Mouse (Mus musculus) 3134 (cell line): Measurements from ENCODE around the gene Ndufa4.
"Not testable (repeated sequence)": the region's sequence is repeated elsewhere in the genome, so short reads cannot be mapped to it uniquely, and the experiment has no call there.

Source experiments
- DNase-seq: peaks from one replicate; pipeline ENCODE4 v3.0.0-alpha.2; 2011; ENCODE audit warnings: low spot score; ENCODE audit not compliant: insufficient read length; ENCODE audit errors: extremely low read depth

Gene Ndufa4

DNA sequence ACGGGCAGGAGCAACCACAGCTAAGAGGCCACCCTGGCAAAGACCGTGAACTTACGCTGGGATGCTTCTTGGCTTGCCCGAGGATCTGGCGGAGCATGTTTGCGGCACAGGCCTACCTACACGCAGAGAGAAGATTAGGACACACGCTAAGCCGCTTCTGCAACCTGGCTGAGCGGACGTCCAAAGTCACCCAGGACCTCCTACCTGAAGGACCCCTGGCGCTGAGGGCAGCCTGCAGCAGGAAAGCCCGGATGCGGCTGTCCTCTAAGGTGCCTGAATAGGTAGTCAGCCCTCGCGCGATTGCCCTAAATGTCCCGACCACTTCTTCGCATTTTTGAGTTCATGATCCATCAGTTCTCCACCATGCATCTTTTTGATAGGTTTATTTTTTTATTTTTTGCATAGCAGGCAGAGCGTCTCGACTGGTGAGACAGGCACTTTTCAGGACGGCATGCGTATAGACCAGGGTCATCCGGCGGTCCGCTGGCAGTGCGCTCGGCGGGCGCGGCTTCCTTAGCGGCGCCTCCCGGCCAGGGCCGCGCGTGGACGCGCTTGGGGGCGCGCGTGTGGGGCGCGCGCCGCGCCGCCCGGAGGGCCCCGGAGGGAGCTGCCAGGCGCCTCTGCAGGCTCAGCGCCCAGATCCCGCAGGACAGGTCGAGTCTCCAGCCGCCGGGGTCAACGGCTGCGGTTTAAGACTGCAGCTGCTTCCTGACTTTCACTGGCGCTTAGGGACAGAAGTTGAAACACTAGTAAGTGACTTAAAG, at the start of gene Ndufa4, which contains the start of gene Phf14:
Gene Ndufa4, minus strand, starts transcription at position 229 of the 764 bp plus-strand sequence.
Gene Phf14, plus strand, starts transcription at position 541 of the 764 bp plus-strand sequence.
- peak; percentile 98 for DNase-seq

DNA sequence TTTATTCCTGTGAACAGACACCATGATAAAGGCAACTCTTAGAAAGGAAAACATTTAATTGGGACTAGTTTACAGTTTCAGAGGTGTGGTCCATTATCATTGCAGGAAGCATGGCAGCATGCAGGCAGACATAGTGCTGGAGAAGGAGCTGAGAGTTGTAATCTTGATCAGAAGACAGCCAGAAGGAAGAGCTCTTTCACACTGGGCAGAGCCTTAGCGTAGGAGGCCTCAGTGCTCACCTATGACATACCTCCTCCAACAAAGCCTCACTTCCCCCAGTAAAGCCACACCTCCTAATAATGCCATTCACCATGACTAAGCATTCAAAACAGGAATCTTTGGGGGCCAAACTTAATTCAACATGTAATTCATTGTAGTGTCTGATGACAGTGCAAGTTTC, 40.8 kb upstream of the Ndufa4 start:
- no peak for DNase-seq

DNA sequence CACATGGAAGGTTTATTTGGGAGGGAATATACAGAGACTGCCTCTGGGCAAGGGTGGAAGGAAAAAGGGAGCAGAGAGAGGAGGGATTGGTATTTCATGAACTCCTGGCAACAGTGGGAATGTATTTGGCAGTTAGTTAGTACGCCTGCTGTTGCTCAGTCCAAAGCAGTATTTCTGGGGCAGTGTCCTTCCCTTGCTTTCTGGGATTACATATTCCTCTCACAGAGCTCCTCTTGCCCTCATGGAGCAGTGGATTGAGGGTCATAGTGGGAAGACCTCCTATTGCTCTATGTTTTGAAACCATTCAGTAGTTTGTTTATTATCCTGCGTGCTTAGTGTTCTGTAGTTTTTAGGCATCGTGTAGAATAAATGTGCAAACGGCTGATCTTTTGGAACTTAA, 34.8 kb upstream of the Ndufa4 start:
- no peak for DNase-seq

DNA sequence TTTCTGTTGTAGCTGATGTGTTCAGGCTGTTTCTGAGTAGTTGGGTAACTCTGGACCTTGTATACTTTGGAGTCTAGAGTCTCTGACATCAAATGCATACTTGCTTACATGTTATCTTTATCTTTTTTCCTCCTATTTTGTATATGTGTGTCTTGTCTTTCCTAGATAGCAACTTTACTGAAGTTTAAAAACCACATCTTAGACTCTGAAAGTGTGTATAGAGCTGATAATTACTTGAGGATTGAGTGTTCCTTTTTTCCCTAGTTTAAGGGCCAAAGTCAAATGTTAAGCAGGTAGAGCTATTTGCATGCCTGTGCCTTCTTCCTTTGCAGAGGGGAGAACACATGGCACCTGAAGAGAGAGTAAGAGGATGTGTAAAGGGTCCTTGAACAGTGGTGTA, 33.6 kb upstream of the Ndufa4 start:
- no peak for DNase-seq

DNA sequence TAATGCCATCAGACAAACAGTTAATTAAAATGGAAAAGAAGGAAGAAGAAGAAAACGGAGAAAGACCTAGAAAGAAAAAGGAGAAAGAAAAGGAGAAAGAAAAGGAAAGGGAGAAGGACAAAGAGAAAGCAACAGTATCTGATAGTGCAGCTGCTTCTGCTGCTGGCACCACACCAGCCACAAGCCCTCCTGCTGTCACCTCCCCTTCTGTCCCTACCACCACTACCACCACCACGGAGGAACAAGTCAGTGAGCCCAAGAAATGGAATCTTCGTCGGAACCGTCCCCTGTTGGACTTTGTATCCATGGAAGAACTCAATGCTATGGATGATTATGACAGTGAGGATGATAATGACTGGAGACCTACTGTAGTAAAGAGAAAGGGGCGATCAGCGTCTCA, 26.1 kb upstream of the Ndufa4 start:
- no peak for DNase-seq

DNA sequence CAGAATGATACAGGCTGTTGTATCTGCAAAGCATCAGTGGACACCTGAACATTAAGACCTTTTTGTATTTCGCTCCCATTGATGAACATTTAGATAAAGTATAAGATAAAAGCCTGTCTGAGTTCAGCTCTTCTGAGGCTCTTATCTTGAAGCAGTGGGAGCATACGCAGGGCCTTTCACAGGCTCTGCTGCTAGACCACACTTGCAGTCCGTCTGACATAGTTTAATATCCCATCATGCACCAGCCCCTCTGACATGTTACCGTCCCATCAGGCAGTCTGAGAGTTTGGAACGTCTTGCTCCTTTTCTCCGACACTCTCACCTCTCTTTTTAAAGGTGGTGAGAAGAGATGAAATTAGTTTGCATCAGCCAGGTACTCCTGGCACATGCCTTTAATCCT, 20.2 kb upstream of the Ndufa4 start:
- no peak for DNase-seq

DNA sequence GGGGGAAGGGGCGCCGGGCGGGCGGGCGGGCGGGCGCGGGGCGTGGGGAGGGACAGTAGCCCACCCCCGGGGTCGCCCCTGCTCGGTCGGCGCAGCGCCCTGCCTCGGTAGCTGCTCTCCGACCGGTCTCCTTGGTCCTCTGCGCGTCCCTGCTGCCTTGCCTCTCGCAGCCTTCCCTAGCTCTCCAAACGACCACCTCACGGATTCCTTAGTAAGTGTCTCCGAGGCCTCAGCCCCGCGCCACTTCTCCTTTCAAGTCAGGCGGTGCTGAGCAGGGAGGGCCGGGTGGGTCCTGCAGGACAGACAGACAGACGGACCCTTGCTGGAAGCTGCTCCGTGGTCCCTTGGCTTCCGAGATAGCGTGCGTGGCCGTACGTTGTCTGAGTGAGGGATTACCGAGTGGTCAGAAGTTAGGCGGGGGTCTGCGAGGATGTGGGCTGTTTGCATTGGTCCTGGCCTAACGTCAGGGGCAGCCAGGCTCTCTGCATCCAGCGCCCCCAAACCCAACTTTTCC, 18.8 kb upstream of the Ndufa4 start:
- peak; percentile 72 for DNase-seq

DNA sequence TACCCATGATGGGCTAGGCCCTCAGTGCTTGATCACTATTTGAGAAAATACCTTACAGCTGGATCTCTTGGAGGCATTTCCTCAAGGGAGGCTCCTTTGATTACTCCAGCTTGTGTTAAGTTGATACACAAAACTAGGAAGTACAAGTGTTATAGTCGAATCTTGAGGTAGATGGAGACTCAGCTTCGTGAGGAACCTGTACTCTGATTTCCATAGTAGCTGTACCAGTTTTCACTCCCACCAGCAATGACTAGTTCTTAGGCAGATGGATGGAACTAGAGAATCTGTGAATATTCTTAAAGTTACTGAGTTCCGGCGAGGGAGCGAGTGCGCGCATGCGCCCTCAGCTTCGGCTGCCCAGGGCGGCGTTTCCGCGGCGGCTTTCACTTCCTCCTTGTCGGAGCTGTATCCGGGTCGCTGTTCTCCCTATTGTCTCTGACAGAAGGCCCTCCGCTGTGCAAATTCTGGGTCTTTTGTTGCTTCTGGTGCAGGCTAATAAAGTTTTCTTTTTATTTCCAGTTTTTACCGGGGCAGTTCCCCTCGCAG, 18.3 kb upstream of the Ndufa4 start:
- DNase-seq: peak; percentile 92

DNA sequence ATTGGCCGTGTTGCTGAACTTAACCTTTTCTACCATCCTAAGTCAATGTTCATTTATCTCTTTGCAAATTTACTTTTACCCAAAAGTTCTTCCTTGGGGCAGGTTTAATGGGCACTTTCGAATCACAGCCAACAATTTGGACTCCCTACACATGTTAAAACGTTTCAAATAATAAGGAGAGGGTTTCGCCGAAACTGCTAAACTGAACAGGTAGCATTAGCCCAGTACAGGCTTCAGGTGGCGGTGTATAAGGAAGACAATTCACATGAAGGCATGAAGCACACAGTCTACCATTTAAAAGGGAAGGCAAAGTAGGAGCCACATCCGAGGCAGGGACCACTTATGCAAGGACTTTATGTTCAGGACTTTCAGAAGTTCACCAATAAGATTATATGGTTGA, 873 bp upstream of the Ndufa4 start:
- no peak for DNase-seq

DNA sequence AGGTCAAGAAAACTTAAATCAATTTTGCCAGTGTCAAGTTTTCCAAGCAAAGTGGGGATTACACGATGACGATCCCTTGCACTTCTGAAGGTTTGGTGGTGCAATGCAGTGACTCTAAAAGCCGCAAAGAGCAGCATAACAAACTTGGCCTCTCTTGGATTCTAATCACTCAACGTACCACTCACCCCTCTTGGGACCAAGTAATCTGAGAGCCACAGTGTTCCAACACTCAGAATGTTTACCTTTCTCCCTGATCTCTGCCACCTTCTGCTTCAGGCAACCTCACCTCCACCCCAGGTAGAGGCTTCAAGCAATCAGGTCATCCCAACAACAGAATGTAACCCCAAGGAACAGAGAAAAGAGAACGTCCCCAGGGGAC, 418 bp downstream of the Ndufa4 start:
- DNase-seq: no peak

DNA sequence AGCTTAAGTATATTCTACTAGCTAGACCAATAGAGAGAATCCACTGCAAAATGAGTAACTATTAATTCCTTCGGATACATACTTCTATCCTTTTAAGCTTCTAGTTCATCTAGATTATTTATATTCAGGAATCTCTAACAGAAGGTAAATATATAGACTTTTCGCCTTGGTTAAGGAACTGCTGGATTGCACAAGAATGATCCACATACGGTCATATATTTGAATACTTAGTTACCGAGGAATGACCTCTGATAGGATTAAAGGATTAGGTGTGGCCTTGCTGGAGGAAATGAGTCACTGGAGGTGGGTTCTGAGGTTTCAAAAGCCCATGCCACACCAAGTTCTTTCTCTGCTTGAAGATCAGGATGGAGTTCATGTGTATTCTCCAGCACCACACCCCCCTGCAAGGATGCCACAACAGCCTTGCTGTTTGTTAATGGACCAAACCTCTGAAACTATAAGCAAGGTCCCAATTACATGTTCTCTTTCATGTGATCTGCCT, 6.4 kb downstream of the Ndufa4 start:
- DNase-seq: peak; percentile 25

DNA sequence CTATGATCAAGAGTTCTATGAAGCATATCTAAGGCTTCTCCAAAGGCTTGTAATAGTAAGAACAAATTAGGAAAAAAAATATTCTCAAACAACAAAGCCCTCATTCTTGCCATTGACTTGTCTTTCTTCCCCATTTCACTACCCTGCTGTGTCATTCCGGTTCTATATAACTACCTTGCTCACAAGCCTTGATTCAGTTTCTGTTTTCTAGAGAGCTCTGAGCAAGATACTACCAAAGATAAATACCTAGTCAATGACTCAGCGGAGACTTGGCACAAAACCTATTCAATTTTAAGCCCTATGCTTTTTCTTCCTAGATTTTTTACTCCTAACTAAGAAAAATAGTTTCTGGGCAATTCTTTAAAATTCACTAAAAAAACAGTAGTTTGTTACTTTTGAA, 31.9 kb downstream of the Ndufa4 start:
- DNase-seq: not testable (repeated sequence)
